Mouse (Mus musculus) monocyte, adult 2 months (primary cell): ENCODE data around the gene Rbm15.

Experiments used
- DNase-seq, 2 experiments: peaks; one replicate each; pipeline ENCODE4 v3.0.0; 2022; ENCODE audit warnings: low spot score in 2 of 2, low read depth in 1 of 2

Rbm15 gene

GRCm38 (mm10) chr3:107333381-107334201 is at the start of gene Rbm15:
Rbm15 (minus strand) TSS chr3:107333673.
- DNase-seq, result peak; percentile 88 to 93

- peak; percentile 6 to 25 for DNase-seq
Measured at GRCm38 (mm10) chr3:107379422-107379821, 45.9 kb upstream of the Rbm15 start.

GRCm38 (mm10) chr3:107378626-107379025 is 45.2 kb upstream of the Rbm15 start:
- DNase-seq, result no peak

- no peak for DNase-seq
Measured at GRCm38 (mm10) chr3:107374948-107375664, 41.6 kb upstream of the Rbm15 start.

- DNase-seq, result no peak
Measured at GRCm38 (mm10) chr3:107369156-107369555, 35.7 kb upstream of the Rbm15 start.

GRCm38 (mm10) chr3:107367938-107368599 is 34.6 kb upstream of the Rbm15 start:
- DNase-seq, result no peak

- no peak for DNase-seq
Measured at GRCm38 (mm10) chr3:107365341-107365740, 31.9 kb upstream of the Rbm15 start.

- no peak for DNase-seq
Measured at GRCm38 (mm10) chr3:107363391-107363790, 29.9 kb upstream of the Rbm15 start.

GRCm38 (mm10) chr3:107360341-107360740 is 26.9 kb upstream of the Rbm15 start:
- no peak for DNase-seq

- no peak for DNase-seq
Measured at GRCm38 (mm10) chr3:107357700-107358234, 24.3 kb upstream of the Rbm15 start.

GRCm38 (mm10) chr3:107356964-107357441 is 23.5 kb upstream of the Rbm15 start:
- peak; percentile 48 to 49 for DNase-seq

- DNase-seq, result no peak
Measured at GRCm38 (mm10) chr3:107355618-107356260, 22.3 kb upstream of the Rbm15 start.

- DNase-seq, result no peak
Measured at GRCm38 (mm10) chr3:107351706-107352105, 18.2 kb upstream of the Rbm15 start.

- DNase-seq, result no peak
Measured at GRCm38 (mm10) chr3:107349006-107349405, 15.5 kb upstream of the Rbm15 start.

GRCm38 (mm10) chr3:107345033-107345725 is 11.7 kb upstream of the Rbm15 start:
- no peak for DNase-seq

GRCm38 (mm10) chr3:107343971-107344370 is 10.5 kb upstream of the Rbm15 start:
- DNase-seq, result no peak

GRCm38 (mm10) chr3:107334202-107334934 is 895 bp upstream of the Rbm15 start:
- no peak for DNase-seq

- peak; percentile 90 to 94 for DNase-seq
Measured at GRCm38 (mm10) chr3:107332960-107333380, 503 bp downstream of the Rbm15 start.

- peak in 1 of 2 experiments; percentile 17 for DNase-seq
Measured at GRCm38 (mm10) chr3:107332127-107332959, 1.1 kb downstream of the Rbm15 start.
